Mouse (Mus musculus) cerebellum, adult 2 months (tissue): Measurements from ENCODE around the gene Cep85l. TPM values are rescaled to one million over a fixed set of nuclear protein-coding genes. Genes with fewer than 3 reads are reported as not detected.

Experiments used
- DNase-seq, 2 experiments: peaks; one replicate each; pipeline ENCODE4 v3.0.0; 2021
- H3K27ac ChIP-seq: fragments of 200-500 bp; 2 replicates; pipeline ENCODE4 v1.5.1; 2012; ENCODE audit warnings: low read length, control low read depth, inconsistent platforms; ENCODE audit not compliant: insufficient read depth
- H3K27me3 ChIP-seq: fragments of 200-500 bp; 2 replicates; pipeline ENCODE4 v1.6.1; 2012; ENCODE audit warnings: inconsistent platforms, mild to moderate bottlenecking, low read length, moderate library complexity; ENCODE audit not compliant: control insufficient read depth, insufficient read depth
- H3K4me1 ChIP-seq: fragments of 200-500 bp; 2 replicates; pipeline ENCODE4 v1.6.1; 2011; ENCODE audit warnings: low read length; ENCODE audit not compliant: control insufficient read depth, insufficient read depth
- H3K4me3 ChIP-seq: fragments of 200-500 bp; replicated peaks from 2 replicates; pipeline ENCODE3; 2011; ENCODE audit warnings: mild to moderate bottlenecking, low read depth, low read length, control low read depth; ENCODE audit not compliant: insufficient read depth
- CTCF ChIP-seq: fragments of 200-500 bp; IDR thresholded peaks from 2 replicates; pipeline ENCODE4 v1.5.1; 2011; ENCODE audit warnings: low read depth, mild to moderate bottlenecking, control low read depth, low read length, moderate library complexity, borderline replicate concordance; ENCODE audit not compliant: insufficient read depth
- POLR2A ChIP-seq: fragments of 200-500 bp; IDR thresholded peaks from 2 replicates; pipeline ENCODE4 v1.6.1; 2011; ENCODE audit warnings: low read length, control low read depth, borderline replicate concordance; ENCODE audit not compliant: insufficient read depth
- WGBS: fragments of 180-500 bp; shearing (Covaris S2); methylation state at CpG from one replicate; pipeline ENCODE4 v1.1.7; 2018; 5-methylcytosine and 5-hydroxymethylcytosine counted together
- polyA plus RNA-seq: library from polyadenylated mRNA; depleted of rRNA; stranded (reverse); fragments of >200 nt; gene quantifications from 2 replicates; pipeline ENCODE4 v1.2.3, GENCODE M21; 2012

Gene Cep85l
- polyA plus RNA-seq, 1 experiment, result 8.9 TPM

GRCm38 (mm10) chr10:53332752-53333151 lies 47.0 kb downstream of the Cep85l start:
- 60% methylated on average over 2 of the region's 2 CpGs for WGBS
- H3K4me1 ChIP-seq, result peaks cover 8% of the 10 kb centered on the region
- H3K27me3 ChIP-seq, result no peaks in the 10 kb centered on the region
- H3K4me3 ChIP-seq, result no peak overlapping the region
- no peak for TF ChIP-seq POLR2A
- no peak for TF ChIP-seq CTCF
- H3K27ac ChIP-seq, result no peak overlapping the region
- DNase-seq, result no peak

GRCm38 (mm10) chr10:53329257-53329656 lies 50.5 kb downstream of the Cep85l start:
- H3K27me3 ChIP-seq, result no peaks in the 10 kb centered on the region
- H3K27ac ChIP-seq, result no peak overlapping the region
- 37% methylated on average over 3 of the region's 3 CpGs for WGBS
- no peak for DNase-seq
- TF ChIP-seq POLR2A, result no peak
- no peak for TF ChIP-seq CTCF
- no peak overlapping the region for H3K4me3 ChIP-seq
- H3K4me1 ChIP-seq, result peaks cover 6% of the 10 kb centered on the region

- H3K4me3 ChIP-seq, result no peak overlapping the region
These were observed 53.4 kb downstream of the Cep85l start for GRCm38 (mm10) chr10:53326367-53326766.

GRCm38 (mm10) chr10:53324663-53325062 lies 55.1 kb downstream of the Cep85l start:
- Histone ChIP-seq H3K4me1 (peaks cover 6% of the 10 kb centered on the region), H3K27me3 (no peaks in the 10 kb centered on the region), H3K4me3 (no peak overlapping the region), H3K27ac (no peak overlapping the region)
- no peak for DNase-seq
- WGBS, result 29% methylated on average over 1 of the region's 1 CpGs
- TF ChIP-seq POLR2A (no peak), CTCF (no peak)

More at GRCm38 (mm10) chr10:53326367-53326766, 53.4 kb downstream of the Cep85l start:
- TF ChIP-seq CTCF (no peak), POLR2A (no peak)
- Histone ChIP-seq H3K27ac (no peak overlapping the region), H3K4me1 (peaks cover 6% of the 10 kb centered on the region), H3K27me3 (no peaks in the 10 kb centered on the region)
- no peak for DNase-seq

GRCm38 (mm10) chr10:53323367-53323766 lies 56.4 kb downstream of the Cep85l start:
- H3K27ac ChIP-seq, result no peak overlapping the region
- DNase-seq, result no peak
- H3K4me3 ChIP-seq, result no peak overlapping the region
- H3K27me3 ChIP-seq, result no peaks in the 10 kb centered on the region
- H3K4me1 ChIP-seq, result no peaks in the 10 kb centered on the region
- TF ChIP-seq CTCF (no peak), POLR2A (no peak)

- H3K27ac ChIP-seq, result no peak overlapping the region
- 96% methylated on average over 3 of the region's 3 CpGs for WGBS
- no peak overlapping the region for H3K4me3 ChIP-seq
- no peak for DNase-seq
- H3K27me3 ChIP-seq, result no peaks in the 10 kb centered on the region
- TF ChIP-seq POLR2A (no peak), CTCF (no peak)
- H3K4me1 ChIP-seq, result no peaks in the 10 kb centered on the region; the same call in 1 of the 2 replicates
These were observed 73.1 kb downstream of the Cep85l start for GRCm38 (mm10) chr10:53306674-53307073.

GRCm38 (mm10) chr10:53305867-53306266 lies 73.9 kb downstream of the Cep85l start:
- DNase-seq, result no peak
- Histone ChIP-seq H3K4me3 (no peak overlapping the region), H3K27me3 (no peaks in the 10 kb centered on the region), H3K27ac (no peak overlapping the region), H3K4me1 (no peaks in the 10 kb centered on the region)
- WGBS, result 39% methylated on average over 3 of the region's 3 CpGs
- TF ChIP-seq POLR2A (no peak), CTCF (no peak)

GRCm38 (mm10) chr10:53285147-53285546 lies 94.6 kb downstream of the Cep85l start:
- Histone ChIP-seq H3K27me3 (no peaks in the 10 kb centered on the region), H3K27ac (no peak overlapping the region), H3K4me1 (no peaks in the 10 kb centered on the region; the same call in 1 of the 2 replicates), H3K4me3 (no peak overlapping the region)
- TF ChIP-seq CTCF (no peak), POLR2A (no peak)
- no peak for DNase-seq
